Mouse (Mus musculus) olfactory bulb, adult 2 months (tissue): Measurements from ENCODE around the gene Als2cl.

Source experiments
- CTCF ChIP-seq: fragments of 200-500 bp; IDR thresholded peaks from 2 replicates; pipeline ENCODE4 v1.5.1; 2012; ENCODE audit warnings: low read depth, mild to moderate bottlenecking, low read length, moderate library complexity; ENCODE audit not compliant: insufficient read depth
- POLR2A ChIP-seq: fragments of 200-500 bp; IDR thresholded peaks from 2 replicates; pipeline ENCODE4 v1.6.1; 2012; ENCODE audit warnings: mild to moderate bottlenecking, low read depth, low read length, moderate library complexity; ENCODE audit not compliant: insufficient read depth

DNA sequence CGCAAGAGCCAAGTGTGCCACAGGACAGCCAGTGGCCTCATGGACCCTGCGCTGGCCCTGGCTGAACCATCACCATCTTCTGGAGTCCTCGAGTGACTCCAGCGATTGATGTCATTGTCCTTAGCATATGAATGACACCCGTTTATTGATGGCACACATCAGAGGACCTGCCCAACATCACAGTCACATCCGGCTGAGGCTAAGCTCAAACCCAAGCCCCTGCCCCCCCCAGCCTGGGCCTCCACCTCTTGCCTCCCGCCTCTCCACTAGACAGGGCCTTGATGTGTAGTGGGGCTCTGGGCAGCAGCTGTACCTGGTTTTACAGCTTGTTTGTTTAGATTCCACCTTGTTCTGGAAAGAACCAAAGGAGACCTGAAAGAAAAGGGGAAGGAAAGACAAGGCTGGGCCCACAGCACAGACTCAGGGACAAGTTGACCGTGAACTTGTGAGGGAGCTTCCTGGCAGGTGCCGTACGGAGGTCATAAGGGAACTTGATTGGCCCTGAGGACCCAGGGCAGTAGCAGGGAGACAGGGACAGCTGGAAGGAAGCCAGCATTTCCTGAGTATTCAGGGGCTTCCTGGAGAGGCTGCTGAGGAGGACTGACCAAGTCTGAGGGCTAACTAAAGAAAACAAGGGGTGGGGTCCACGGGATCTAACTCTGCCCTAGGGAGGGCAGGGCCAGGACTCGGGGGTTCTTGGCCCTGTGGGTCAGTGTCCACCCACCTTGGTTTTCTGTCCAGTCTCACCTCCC is 11.6 kb downstream of the Als2cl start:
- TF ChIP-seq CTCF (no peak), POLR2A (no peak)
